Mouse (Mus musculus): ENCODE data around the gene Thumpd3. TPM values are rescaled to one million over a fixed set of nuclear protein-coding genes. Genes with fewer than 3 reads are reported as not detected.
A peak's percentile ranks its signal among the peaks of the same experiment; 100 is the strongest.

Thumpd3 gene
- polyA plus RNA-seq (2014; fragmentation: Nextera tagmentation; extraction: Ambion mirVana) = 50.8 and 56.9 TPM in 2 replicates

DNA sequence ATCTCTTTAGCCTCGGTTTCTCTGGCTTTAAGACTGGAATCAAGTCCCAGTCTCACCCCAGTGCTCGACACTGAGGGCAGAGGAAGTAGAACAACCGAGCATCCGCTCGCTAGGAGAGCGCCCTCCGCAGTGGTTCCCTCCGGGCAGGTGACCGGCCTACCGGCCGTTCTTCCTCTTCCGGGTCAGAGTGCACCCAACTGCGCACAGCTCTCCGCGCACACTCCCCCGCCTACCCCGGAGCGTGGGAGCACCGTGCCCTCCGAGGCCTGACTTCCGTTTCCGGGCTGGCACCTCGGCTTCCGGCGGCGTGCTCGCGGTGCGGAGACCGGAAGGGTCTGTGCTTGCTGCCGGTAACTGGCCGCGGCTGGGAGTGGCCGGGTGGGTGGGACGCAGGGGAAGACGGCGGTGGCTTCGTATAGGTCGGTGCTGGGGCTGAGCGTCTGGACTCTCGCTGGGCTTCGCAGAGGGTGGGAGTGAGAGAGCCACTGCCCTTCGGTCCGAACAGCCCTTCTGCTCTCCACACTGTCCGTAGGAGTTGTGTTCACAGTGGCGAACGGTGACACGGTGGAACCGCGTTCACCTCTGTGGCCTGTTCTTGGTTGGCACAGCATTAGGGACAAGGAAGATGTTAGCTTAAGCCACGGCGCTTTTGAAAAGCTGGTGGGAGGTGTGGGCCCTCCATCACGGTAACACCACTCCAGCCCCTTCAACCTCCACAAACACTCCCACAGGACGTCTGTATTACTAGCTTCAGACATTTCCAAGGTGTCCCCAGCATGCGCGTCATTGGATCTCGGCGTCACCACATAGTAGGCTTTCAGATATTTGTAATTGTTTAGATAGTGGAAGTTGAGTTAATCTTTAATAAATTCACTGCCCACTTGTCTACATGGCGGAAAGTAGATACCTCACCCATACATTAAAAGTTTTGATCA is at the start of gene Thumpd3:
Gene Thumpd3, plus strand, starts transcription at position 185 of the 935 bp plus-strand sequence.
- peak within 1 kb of the TSS; percentile 87 for H3K4me2 ChIP-seq (replicated peaks; ENCODE audit: low read depth, low read length)
- H3K9me3 ChIP-seq (ENCODE audit: control insufficient read depth, low read length) = no peaks in the 10 kb centered on the region
- peak within 1 kb of the TSS; percentile 88 for H3K9ac ChIP-seq (ENCODE audit: low read depth, low read length)
- H3K27ac ChIP-seq (ENCODE audit: low read depth, low read length) = peak within 1 kb of the TSS; percentile 93
- H3K36me3 ChIP-seq (ENCODE audit: control insufficient read depth, insufficient read depth, low read length) = peaks cover 18% of the 10 kb centered on the region
- WGBS = 1% methylated on average over 59 of the region's 59 CpGs
- peaks cover 16% of the 10 kb centered on the region for H3K4me1 ChIP-seq (ENCODE audit: control insufficient read depth, insufficient read depth, low read length)
- peak; percentile 99 for ATAC-seq (ENCODE audit: low FRiP score, low TSS enrichment)
- peak within 1 kb of the TSS; percentile 76 for H3K4me3 ChIP-seq (ENCODE audit: low read length)
- no peaks in the 10 kb centered on the region for H3K27me3 ChIP-seq (ENCODE audit: control insufficient read depth, insufficient read depth, low read length)

DNA sequence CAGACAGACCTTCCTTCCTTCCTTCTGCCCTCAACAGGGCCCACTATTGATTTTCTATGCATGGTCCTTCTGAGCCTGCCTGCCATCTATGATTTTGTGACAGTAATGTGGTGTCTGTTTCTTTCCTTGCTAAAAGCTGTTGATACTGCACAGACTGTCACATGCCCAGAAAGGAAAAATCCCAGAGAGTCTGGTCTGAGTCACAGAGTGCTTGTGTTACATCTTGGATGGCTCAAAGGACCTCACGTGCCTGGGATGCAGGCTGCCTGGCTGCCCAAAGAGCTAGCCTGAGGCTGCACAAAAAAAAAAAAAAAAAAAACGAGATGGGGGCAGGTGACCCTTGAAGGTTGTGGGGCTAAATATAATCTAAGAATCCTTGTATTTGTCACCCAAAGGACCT is 46.8 kb upstream of the Thumpd3 start:
- H3K4me1 ChIP-seq (ENCODE audit: control insufficient read depth, insufficient read depth, low read length) = 0 out of 2 replicates have a peak, but pooled peaks cover 2% of the 10 kb centered on the region
- ATAC-seq (ENCODE audit: low FRiP score, low TSS enrichment) = no peak
- H3K4me3 ChIP-seq (ENCODE audit: low read length) = no peak overlapping the region
- H3K36me3 ChIP-seq (ENCODE audit: control insufficient read depth, insufficient read depth, low read length) = no peaks in the 10 kb centered on the region
- no peak overlapping the region for H3K27ac ChIP-seq (ENCODE audit: low read depth, low read length)
- no peak overlapping the region for H3K4me2 ChIP-seq (replicated peaks; ENCODE audit: low read depth, low read length)
- no peaks in the 10 kb centered on the region for H3K9me3 ChIP-seq (ENCODE audit: control insufficient read depth, low read length)
- 37% methylated on average over 2 of the region's 2 CpGs for WGBS
- H3K27me3 ChIP-seq (ENCODE audit: control insufficient read depth, insufficient read depth, low read length) = no peaks in the 10 kb centered on the region
- H3K9ac ChIP-seq (ENCODE audit: low read depth, low read length) = no peak overlapping the region

DNA sequence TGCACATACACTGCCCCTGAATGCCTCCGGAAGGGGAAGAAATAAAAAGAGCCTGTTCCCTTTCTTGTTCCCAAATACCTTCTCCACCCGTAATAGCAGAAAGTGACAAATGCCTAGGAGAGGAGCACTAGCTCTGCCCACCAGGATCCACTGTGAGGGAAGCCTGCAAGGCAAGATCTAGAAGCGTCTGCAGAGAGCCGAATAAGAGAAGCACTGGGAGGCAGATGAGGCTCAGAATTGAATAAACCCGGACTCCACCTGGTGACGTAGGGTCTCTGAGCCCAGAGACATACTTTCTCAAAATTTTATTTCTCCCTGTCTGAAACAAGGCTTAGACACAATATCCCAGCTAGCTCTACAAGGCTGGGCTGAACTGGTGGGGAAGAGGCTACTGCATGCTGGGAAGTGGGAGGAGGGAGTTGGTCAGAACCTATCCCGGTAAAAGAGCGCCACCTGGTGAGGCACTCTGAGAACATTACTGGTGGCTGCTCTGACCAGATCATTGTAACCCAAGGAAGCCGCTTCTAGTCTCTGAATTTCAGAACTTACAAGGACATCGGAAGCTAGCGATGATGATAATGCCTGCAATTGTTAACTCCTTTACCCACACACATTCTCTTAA is 45.2 kb upstream of the Thumpd3 start:
- peak; percentile 89 for ATAC-seq (ENCODE audit: low FRiP score, low TSS enrichment)
- Histone ChIP-seq H3K4me2 (replicated peaks; ENCODE audit: low read depth, low read length) (no peak overlapping the region), H3K4me1 (ENCODE audit: control insufficient read depth, insufficient read depth, low read length) (0 out of 2 replicates have a peak, but pooled peaks cover 2% of the 10 kb centered on the region), H3K4me3 (ENCODE audit: low read length) (no peak overlapping the region), H3K36me3 (ENCODE audit: control insufficient read depth, insufficient read depth, low read length) (no peaks in the 10 kb centered on the region), H3K27ac (ENCODE audit: low read depth, low read length) (no peak overlapping the region), H3K9me3 (ENCODE audit: control insufficient read depth, low read length) (no peaks in the 10 kb centered on the region), H3K9ac (ENCODE audit: low read depth, low read length) (peak overlapping the region; percentile 40; the same call in 1 of the 2 replicates), H3K27me3 (ENCODE audit: control insufficient read depth, insufficient read depth, low read length) (no peaks in the 10 kb centered on the region)
- 38% methylated on average over 11 of the region's 11 CpGs for WGBS

DNA sequence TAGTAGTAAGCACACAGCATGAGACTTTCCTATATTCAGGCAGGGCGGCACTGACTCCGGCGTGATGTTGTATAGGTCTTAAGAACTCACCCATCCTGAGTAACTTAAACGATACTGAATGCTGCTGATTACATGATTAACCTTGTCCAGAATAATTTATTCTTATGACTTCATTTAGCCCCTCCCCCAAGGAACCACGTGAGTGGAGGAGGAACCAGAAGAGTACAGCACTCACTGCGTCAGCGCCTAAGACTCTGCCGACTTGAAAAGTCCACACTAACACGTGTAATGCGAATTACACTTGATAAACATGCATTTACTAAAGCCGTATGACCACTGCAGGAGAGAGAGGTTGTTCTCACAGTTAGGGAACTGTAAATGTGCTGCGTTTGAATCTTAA is 44.3 kb upstream of the Thumpd3 start:
- H3K4me3 ChIP-seq (ENCODE audit: low read length) = no peak overlapping the region
- ATAC-seq (ENCODE audit: low FRiP score, low TSS enrichment) = no peak
- H3K36me3 ChIP-seq (ENCODE audit: control insufficient read depth, insufficient read depth, low read length) = no peaks in the 10 kb centered on the region
- no peaks in the 10 kb centered on the region for H3K9me3 ChIP-seq (ENCODE audit: control insufficient read depth, low read length)
- no peak overlapping the region for H3K27ac ChIP-seq (ENCODE audit: low read depth, low read length)
- H3K4me2 ChIP-seq (replicated peaks; ENCODE audit: low read depth, low read length) = no peak overlapping the region
- WGBS = 72% methylated on average over 12 of the region's 12 CpGs
- no peak overlapping the region for H3K9ac ChIP-seq (ENCODE audit: low read depth, low read length)
- H3K4me1 ChIP-seq (ENCODE audit: control insufficient read depth, insufficient read depth, low read length) = 0 out of 2 replicates have a peak, but pooled peaks cover 2% of the 10 kb centered on the region
- no peaks in the 10 kb centered on the region for H3K27me3 ChIP-seq (ENCODE audit: control insufficient read depth, insufficient read depth, low read length)

DNA sequence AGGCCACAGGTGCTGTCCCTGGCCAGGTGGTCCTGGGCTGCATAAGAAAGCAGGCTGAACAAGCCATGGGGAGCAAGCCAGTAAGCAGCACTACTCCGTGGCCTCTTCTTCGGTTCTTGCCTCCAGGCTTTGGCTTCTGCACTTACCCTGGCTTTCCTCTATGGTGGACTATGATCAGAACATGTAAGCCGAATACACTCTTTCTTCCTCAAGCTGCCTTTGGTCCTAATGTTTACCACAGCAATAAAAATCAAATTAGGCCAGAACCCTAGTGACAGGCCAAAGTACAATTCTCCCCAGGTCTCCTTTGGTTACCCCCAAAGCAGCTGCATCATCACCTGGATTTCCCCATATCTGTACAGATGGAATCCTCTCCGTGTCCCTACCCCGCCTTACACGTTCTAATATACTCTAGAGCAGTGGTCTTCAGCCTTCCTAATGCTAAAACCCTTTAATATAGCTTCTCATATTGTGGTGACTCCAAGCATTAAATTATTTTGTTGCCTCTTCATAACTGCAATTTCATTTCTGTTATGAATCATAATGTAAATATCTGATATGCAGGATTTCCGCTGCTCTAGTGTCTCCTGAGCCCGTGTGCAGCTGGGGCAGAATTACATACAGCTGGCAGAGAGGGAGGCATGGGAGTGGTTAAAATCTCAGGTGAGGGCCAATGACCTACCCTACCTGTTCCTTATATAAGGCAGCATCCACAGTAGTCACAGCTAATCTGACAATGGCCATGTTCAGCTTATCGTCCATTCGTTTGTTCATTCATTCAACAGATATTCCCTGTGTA is 42.5 kb upstream of the Thumpd3 start:
- Histone ChIP-seq H3K4me3 (ENCODE audit: low read length) (no peak overlapping the region), H3K9me3 (ENCODE audit: control insufficient read depth, low read length) (peaks cover 6% of the 10 kb centered on the region), H3K4me1 (ENCODE audit: control insufficient read depth, insufficient read depth, low read length) (0 out of 2 replicates have a peak, but pooled peaks cover 2% of the 10 kb centered on the region), H3K27me3 (ENCODE audit: control insufficient read depth, insufficient read depth, low read length) (no peaks in the 10 kb centered on the region), H3K9ac (ENCODE audit: low read depth, low read length) (no peak overlapping the region), H3K36me3 (ENCODE audit: control insufficient read depth, insufficient read depth, low read length) (no peaks in the 10 kb centered on the region), H3K4me2 (replicated peaks; ENCODE audit: low read depth, low read length) (no peak overlapping the region), H3K27ac (ENCODE audit: low read depth, low read length) (no peak overlapping the region)
- 91% methylated on average over 10 of the region's 10 CpGs for WGBS
- no peak for ATAC-seq (ENCODE audit: low FRiP score, low TSS enrichment)

DNA sequence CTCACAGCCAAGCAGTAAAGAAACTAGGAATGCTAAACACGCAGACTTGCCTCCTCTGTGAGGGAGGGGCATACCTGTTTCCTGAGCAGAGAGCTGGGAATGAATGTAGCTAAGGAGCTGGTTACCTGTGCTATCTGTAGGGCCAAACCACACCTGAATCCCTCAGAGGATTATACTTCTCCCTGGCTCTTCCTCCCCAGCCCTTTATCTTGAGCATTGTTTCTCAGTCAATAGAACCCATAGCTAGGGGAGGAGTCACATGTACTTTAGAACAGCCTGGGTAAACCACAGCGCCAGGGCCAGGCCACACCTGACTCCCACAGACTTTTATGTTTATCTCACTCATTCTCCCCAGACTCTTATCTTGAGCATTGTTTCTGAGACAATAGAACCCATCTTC is 39.2 kb upstream of the Thumpd3 start:
- no peak for ATAC-seq (ENCODE audit: low FRiP score, low TSS enrichment)
- Histone ChIP-seq H3K27me3 (ENCODE audit: control insufficient read depth, insufficient read depth, low read length) (no peaks in the 10 kb centered on the region), H3K4me2 (replicated peaks; ENCODE audit: low read depth, low read length) (no peak overlapping the region), H3K9ac (ENCODE audit: low read depth, low read length) (no peak overlapping the region), H3K4me3 (ENCODE audit: low read length) (no peak overlapping the region), H3K9me3 (ENCODE audit: control insufficient read depth, low read length) (peaks cover 6% of the 10 kb centered on the region), H3K36me3 (ENCODE audit: control insufficient read depth, insufficient read depth, low read length) (no peaks in the 10 kb centered on the region), H3K4me1 (ENCODE audit: control insufficient read depth, insufficient read depth, low read length) (no peaks in the 10 kb centered on the region), H3K27ac (ENCODE audit: low read depth, low read length) (no peak overlapping the region)
- WGBS = 64% methylated on average over 2 of the region's 2 CpGs

- H3K4me1 ChIP-seq (ENCODE audit: control insufficient read depth, insufficient read depth, low read length) = peaks cover 2% of the 10 kb centered on the region; the same call in 1 of the 2 replicates
- no peak for ATAC-seq (ENCODE audit: low FRiP score, low TSS enrichment)
- H3K9ac ChIP-seq (ENCODE audit: low read depth, low read length) = no peak overlapping the region
- no peak overlapping the region for H3K4me3 ChIP-seq (ENCODE audit: low read length)
- no peaks in the 10 kb centered on the region for H3K27me3 ChIP-seq (ENCODE audit: control insufficient read depth, insufficient read depth, low read length)
- H3K36me3 ChIP-seq (ENCODE audit: control insufficient read depth, insufficient read depth, low read length) = no peaks in the 10 kb centered on the region
- peaks cover 6% of the 10 kb centered on the region for H3K9me3 ChIP-seq (ENCODE audit: control insufficient read depth, low read length)
- 81% methylated on average over 2 of the region's 2 CpGs for WGBS
- peak overlapping the region; percentile 3; the same call in 1 of the 2 replicates for H3K27ac ChIP-seq (ENCODE audit: low read depth, low read length)
- H3K4me2 ChIP-seq (replicated peaks; ENCODE audit: low read depth, low read length) = no peak overlapping the region
Observed at GRCm38 (mm10) chr6:113011886-113012285, 34.1 kb upstream of the Thumpd3 start.

GRCm38 (mm10) chr6:113012495-113012941 is 33.5 kb upstream of the Thumpd3 start:
- Histone ChIP-seq H3K4me2 (replicated peaks; ENCODE audit: low read depth, low read length) (no peak overlapping the region), H3K9me3 (ENCODE audit: control insufficient read depth, low read length) (peaks cover 5% of the 10 kb centered on the region), H3K36me3 (ENCODE audit: control insufficient read depth, insufficient read depth, low read length) (no peaks in the 10 kb centered on the region), H3K27ac (ENCODE audit: low read depth, low read length) (peak overlapping the region; percentile 2; the same call in 1 of the 2 replicates), H3K4me3 (ENCODE audit: low read length) (no peak overlapping the region), H3K9ac (ENCODE audit: low read depth, low read length) (no peak overlapping the region), H3K4me1 (ENCODE audit: control insufficient read depth, insufficient read depth, low read length) (peaks cover 9% of the 10 kb centered on the region; the same call in 1 of the 2 replicates), H3K27me3 (ENCODE audit: control insufficient read depth, insufficient read depth, low read length) (no peaks in the 10 kb centered on the region)
- WGBS = 26% methylated on average over 6 of the region's 6 CpGs
- 0 out of 2 replicates have a peak, but pooled peaks have one; percentile 24 for ATAC-seq (ENCODE audit: low FRiP score, low TSS enrichment)

Measured in kidney, embryonic 14.5 days (tissue).